Mouse (Mus musculus) testis, adult 2 months (tissue): ENCODE results near the gene Msn. TPM values are rescaled to one million over a fixed set of nuclear protein-coding genes. Genes with fewer than 3 reads are reported as not detected.

ENCODE experiments used
- H3K27ac ChIP-seq: fragments of 200-500 bp; 2 replicates; pipeline ENCODE4 v1.5.1; 2012; ENCODE audit warnings: low read depth, low read length; ENCODE audit not compliant: control insufficient read depth, insufficient read depth
- H3K27me3 ChIP-seq: fragments of 200-500 bp; 2 replicates; pipeline ENCODE4 v1.6.1; 2012; ENCODE audit warnings: mild to moderate bottlenecking, low read length, moderate library complexity; ENCODE audit not compliant: control insufficient read depth, insufficient read depth
- H3K36me3 ChIP-seq: fragments of 200-500 bp; 2 replicates; pipeline ENCODE4 v1.6.1; 2012; ENCODE audit warnings: mild to moderate bottlenecking, low read length; ENCODE audit not compliant: control insufficient read depth, insufficient read depth
- H3K4me1 ChIP-seq: fragments of 200-500 bp; 2 replicates; pipeline ENCODE4 v1.6.1; 2012; ENCODE audit warnings: low read length; ENCODE audit not compliant: control insufficient read depth, insufficient read depth
- H3K4me3 ChIP-seq: fragments of 200-500 bp; 2 replicates; pipeline ENCODE4 v1.5.1; 2012; ENCODE audit warnings: low read depth, mild to moderate bottlenecking, low read length, moderate library complexity, mixed read lengths; ENCODE audit not compliant: control insufficient read depth
- CTCF ChIP-seq: fragments of 200-500 bp; IDR thresholded peaks from 2 replicates; pipeline ENCODE4 v1.5.1; 2012; ENCODE audit warnings: low read depth, mild to moderate bottlenecking, inconsistent platforms, low read length, moderate library complexity; ENCODE audit not compliant: control insufficient read depth, insufficient read depth, insufficient replicate concordance
- POLR2A ChIP-seq: fragments of 200-500 bp; IDR thresholded peaks from 2 replicates; pipeline ENCODE4 v1.6.1; 2012; ENCODE audit warnings: low read depth, mild to moderate bottlenecking, inconsistent platforms, low read length, moderate library complexity; ENCODE audit not compliant: control insufficient read depth
- polyA plus RNA-seq: library from polyadenylated mRNA; depleted of rRNA; stranded (reverse); fragments of >200 nt; gene quantifications from 2 replicates; pipeline ENCODE4 v1.2.3, GENCODE M21; 2012; rRNA removed

Msn gene
- polyA plus RNA-seq, 1 experiment: 3.1 TPM

DNA sequence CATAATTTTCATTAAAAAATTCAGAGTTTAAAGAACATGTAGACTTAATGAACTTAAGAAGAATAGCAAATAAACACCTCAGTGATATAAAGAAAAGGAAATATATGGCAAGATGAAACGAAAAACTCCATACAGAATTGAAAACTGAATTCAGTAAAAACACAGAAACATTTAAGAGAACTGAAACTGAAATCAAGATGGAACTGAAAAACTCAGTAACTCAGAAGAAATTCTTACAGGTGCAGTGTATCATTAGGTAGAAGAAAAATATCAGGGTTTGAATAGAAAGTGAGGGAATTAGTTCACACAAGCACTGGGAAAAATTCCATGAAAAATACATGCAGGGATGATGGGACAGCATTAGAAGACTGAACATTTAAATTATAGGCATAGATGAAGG, 111.0 kb downstream of the Msn start:
- Histone ChIP-seq H3K27ac (no peak overlapping the region), H3K27me3 (no peaks in the 10 kb centered on the region), H3K4me1 (no peaks in the 10 kb centered on the region), H3K4me3 (no peak overlapping the region), H3K36me3 (no peaks in the 10 kb centered on the region)
- TF ChIP-seq CTCF (no peak), POLR2A (no peak)

GRCm38 (mm10) chrX:96218088-96218487, 122.2 kb downstream of the Msn start:
- no peak for TF ChIP-seq CTCF
- TF ChIP-seq POLR2A: no peak
- Histone ChIP-seq H3K36me3 (no peaks in the 10 kb centered on the region), H3K4me3 (no peak overlapping the region), H3K27me3 (no peaks in the 10 kb centered on the region), H3K4me1 (no peaks in the 10 kb centered on the region), H3K27ac (no peak overlapping the region)

Other genes starting within 250 kb of the Msn start
- gene Las1l, start 139.1 kb upstream of the Msn start, polyA plus RNA-seq: 4.9 and 8.1 TPM in 2 replicates
- 0.10 TPM in 1 of 2 replicates, not detected in the other for gene Vsig4, start 197.4 kb downstream of the Msn start, polyA plus RNA-seq